Mouse (Mus musculus) cerebellum, adult 11 months (tissue): ENCODE measurements around the gene Klf12.

ENCODE experiments used
- DNase-seq: peaks from one replicate; pipeline ENCODE4 v3.0.0; 2022

Gene Klf12

DNA sequence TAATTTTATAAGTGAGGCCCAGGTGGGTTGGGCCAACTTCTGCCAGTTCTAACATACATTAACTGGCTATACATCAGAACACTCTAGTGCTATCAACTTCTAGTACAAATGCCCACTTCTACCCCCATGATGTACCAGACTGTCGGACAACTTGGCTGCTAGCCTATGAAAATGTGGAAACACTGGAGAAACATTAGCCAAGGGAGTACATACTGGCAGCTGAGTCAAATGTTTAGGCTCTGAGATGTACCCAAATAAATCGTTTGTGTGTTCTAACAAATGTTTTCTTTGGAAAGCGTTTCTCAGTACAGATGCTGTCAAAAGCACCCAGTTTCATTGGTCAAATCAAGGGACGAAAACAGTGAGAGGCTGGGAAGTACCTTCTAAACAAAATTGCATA, 152.0 kb downstream of the Klf12 start:
- no peak for DNase-seq

DNA sequence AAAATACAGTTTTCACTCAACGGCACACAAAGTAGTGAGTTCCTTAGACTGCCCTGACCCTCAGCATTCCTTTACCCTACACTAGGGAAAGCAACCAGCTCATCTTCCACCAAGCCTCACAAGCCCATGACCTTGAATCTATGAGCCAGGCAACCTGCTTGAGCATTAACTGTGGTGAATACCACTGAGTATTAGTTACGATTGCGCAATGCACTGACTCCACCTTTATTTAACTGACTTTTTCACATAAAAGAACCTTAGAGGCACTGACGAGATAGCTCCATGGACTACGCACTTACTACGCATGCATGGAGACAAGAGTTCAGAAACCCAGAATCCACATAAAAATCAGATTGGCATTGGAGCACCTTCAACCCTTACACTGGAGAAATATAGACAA, 158.4 kb downstream of the Klf12 start:
- DNase-seq, result no peak

GRCm38 (mm10) chr14:100121075-100121474, 163.4 kb downstream of the Klf12 start:
- no peak for DNase-seq

GRCm38 (mm10) chr14:100119866-100120265, 164.6 kb downstream of the Klf12 start:
- no peak for DNase-seq

GRCm38 (mm10) chr14:100113419-100113818, 171.1 kb downstream of the Klf12 start:
- no peak for DNase-seq

DNA sequence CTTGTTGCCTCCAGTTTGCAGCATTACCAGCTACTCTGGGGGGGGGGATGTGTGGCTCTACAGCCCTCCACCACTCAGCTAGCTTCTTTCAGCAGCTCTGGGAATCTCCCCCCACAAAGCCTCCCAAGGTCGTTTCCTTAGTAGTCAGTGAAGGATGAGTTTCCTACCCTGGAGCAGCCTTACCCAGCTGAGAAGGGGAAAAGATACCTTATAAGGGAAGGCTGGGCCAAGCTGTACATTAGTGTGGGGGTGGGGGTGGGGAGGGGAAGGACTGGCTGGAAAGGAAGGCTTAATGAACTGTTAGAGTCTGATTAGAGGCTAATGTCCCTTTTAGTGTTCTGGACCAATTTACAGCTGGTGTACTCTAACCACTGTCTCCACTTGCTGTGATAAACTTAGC, 172.7 kb downstream of the Klf12 start:
- no peak for DNase-seq

DNA sequence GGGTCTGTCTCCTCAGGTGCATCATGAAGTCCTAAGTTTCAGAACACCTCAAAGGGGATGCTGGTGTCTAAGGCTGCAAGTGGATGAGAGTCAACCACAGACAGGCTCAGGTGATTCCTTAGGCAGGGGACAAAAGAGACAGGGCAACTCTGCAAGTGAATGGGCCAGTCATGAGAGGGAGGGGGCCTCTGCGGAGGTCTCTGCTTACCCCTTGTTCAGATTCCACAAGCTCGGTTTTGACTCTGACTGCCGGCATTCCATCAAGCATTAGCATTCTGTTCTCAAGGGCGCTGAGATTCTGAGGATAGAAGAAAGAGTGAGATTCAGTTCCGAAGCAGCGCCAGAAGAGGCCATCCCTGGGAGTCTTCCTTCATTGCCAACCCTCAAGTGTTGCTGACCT, 174.9 kb downstream of the Klf12 start:
- DNase-seq, result no peak

DNA sequence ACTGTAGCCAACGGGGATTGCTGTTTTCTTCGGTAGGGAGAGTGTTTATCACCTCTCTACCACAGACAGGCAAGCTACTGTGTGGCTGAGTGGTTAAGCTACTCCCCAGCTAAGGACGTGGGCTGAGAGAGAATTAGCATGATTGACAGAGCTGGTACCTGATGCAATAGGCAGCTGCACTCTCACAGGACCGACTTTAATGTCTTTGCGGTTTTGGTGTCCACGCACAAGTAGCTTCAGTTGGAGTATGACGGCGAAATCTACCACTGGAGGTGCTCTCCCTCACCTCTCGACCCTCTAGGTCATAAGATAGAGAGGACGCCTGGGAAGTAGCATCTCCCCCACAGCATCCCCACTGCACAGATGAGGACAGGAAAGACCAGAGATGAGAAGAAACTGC, 178.9 kb downstream of the Klf12 start:
- no peak for DNase-seq

GRCm38 (mm10) chr14:100104818-100105217, 179.7 kb downstream of the Klf12 start:
- DNase-seq, result no peak

- no peak for DNase-seq
Observed at GRCm38 (mm10) chr14:100103818-100104217, 180.7 kb downstream of the Klf12 start.

GRCm38 (mm10) chr14:100097208-100098189, 187.0 kb downstream of the Klf12 start:
- no peak for DNase-seq

DNA sequence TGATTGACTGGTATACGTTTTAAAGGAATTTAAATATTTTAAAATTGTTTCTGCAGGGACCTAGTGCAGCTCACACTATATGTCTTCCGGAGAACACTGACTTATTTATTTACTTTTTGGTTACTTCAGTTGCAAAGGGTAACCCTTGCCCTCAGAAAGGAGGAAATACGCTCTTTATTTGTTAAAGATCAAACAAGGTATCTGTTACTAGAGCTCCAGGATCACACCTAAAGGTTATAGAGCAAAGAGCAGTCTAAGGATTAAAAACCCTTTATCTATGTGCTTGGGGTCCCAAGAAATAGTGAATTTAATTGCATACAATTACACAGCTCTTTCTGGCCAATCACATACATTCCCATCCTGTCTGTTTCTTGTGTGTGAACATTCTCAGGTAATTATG, 188.7 kb downstream of the Klf12 start:
- no peak for DNase-seq

DNA sequence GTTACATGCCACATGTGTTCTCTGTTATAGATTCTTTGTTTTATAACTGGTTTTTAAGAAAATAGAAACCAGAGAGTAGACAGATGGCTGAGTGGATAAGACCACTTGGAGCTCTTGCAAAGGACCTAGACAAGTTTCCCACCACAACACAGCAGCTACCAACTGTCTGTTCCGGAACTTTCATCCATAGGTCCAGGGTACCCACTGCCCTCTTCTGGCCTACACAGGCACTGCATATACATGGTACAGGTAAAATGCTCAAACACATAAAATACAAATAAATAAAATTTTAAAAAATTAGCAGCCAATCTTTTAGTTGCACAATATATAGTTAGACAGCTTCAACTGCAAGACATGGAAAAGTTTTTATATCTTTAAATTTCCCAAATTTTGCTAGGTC, 194.0 kb downstream of the Klf12 start:
- no peak for DNase-seq

GRCm38 (mm10) chr14:100079620-100080019, 204.9 kb downstream of the Klf12 start:
- no peak for DNase-seq

DNA sequence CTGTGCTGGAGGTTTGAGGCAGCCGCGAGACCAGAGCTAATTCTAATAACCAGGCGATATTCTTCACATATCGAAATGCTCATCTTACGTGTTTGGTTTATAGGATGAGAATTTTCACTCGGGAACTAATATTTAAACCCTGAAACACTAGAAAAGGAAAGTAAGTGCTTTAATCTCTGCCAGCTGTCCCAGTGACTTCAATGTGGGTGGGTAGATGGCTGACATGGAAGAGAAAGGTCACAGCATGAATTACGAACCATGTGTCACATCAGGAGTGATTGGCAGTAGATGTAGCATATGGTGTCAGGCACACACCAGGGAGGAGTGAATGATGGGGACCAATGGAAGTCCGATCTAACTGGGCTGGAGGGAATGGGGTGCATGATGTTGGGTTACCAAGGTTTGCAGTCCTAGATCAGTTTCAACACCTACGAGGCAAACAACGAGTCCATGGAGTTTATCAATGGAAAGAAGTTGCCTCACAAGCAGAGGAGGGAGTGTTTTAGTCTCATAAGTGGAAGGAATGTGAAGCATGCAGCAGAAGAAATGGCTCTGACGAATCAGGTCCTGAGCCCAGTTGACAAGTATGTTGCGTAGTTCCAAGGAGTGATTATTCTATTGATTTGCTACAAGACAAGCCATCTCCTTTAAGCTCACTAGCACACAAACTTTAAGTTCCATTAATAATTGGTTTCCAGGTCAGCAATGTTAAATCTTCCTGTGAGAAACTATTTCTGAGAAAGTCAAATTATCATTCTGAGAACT, 211.9 kb downstream of the Klf12 start:
- DNase-seq, result no peak

DNA sequence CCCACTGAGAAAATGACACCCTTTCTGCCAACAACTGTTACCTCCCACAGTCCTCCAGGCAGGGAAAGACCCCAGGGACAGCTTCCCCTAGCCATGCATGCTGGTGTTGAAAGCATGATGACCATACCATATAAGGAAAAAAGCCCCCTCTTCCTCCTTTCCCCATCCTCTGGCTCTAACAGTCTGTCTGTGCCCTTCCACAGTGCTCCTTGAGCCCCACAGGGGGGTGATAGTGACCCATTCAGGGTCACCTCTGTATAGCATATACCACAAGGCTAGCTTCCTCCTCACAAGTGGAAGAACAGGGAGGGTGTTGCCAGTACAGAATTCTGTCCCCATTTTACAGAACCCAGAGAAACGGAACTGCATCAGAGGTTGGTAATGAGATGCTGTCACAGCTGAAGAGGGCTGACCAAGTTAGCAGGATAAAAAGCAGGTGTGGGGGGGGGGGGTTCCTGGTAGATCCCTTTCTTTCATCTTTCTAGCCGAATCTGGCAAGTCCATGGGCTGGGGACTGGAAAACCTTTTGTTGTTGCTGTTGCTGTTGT, 214.9 kb downstream of the Klf12 start:
- no peak for DNase-seq

DNA sequence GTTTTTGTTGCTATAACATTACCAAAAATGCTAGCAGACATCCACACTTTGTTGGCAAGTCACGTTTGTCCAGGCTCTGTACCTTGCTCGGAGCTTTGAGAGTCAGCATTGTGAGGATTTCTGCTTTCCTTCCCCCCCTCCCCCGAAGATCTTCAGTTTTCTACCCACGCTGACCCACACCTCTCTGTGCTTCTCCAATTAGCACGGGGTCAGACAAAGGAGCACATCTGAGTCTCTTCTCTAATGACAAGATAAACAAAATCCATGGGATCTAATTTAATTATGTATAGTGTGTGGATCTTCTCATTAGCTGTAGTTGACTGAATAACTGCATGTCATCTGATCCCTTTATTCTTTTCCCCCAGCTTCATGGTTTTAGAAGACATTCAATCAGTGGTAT, 215.8 kb downstream of the Klf12 start:
- DNase-seq, result no peak

- DNase-seq, result no peak
Observed at GRCm38 (mm10) chr14:100062516-100062915, 222.0 kb downstream of the Klf12 start.

- DNase-seq, result no peak
Observed at GRCm38 (mm10) chr14:100054150-100054549, 230.3 kb downstream of the Klf12 start.

DNA sequence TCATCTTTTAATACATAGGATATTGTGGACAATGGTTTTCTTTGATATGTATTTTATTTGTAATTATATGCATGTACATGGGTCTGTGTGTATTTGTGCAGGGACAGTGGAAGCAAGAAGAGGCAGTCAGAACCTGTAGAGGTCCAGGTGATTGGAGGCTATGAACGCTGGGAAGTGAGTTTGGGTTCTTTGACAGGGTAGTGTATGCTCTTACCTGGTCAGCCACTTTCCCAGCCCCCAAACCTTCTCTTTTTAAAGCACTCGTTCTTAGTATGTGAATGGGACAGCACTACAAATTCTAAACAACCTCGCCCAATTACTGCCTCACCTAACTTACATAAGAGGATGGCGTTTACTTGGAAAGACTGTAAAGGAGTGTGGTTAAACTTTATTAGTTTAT, 231.0 kb downstream of the Klf12 start:
- no peak for DNase-seq

GRCm38 (mm10) chr14:100052876-100053275, 231.6 kb downstream of the Klf12 start:
- no peak for DNase-seq

DNA sequence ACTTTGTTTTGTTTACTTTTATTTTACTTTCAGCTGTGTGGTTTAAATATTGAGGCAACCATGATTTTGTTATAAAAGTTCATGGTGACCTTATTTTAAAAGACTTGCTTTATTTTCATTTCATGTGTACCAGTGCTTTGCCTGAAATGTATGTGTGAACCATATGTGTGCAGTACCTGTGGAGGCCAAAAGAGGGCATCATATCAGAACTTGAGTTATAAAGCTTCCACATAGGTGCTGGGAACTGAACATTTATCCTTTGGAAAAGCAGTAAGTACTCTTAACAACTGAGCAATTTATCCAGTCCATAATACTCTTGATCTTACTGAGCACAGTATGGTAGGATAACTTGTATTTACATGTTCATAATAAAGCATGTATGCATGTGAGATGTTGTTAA, 239.0 kb downstream of the Klf12 start:
- no peak for DNase-seq

- no peak for DNase-seq
Observed at GRCm38 (mm10) chr14:100041823-100042222, 242.7 kb downstream of the Klf12 start.

DNA sequence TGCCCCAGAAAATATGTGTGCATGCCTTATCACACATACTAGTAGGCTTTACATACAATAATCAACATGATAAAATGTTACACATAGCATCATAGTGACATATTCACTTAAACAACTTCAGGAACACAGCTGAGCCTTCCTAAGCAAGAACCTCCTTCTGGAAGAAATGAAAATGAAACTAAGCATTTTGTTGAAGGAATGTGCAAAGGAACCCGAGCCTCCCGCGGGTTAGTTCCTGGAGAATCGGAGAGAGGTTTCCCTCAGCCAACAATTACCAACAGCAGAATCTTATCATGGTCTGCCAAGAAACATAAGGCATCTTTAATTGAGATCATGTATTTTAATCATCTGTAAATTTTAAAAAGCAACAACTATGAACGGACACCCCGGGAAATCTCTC, 257.8 kb downstream of the Klf12 start:
- no peak for DNase-seq
